Mouse (Mus musculus) liver, embryonic 11.5 days (tissue): Measurements from ENCODE around the gene Peak1. TPM values are rescaled to one million over a fixed set of nuclear protein-coding genes. Genes with fewer than 3 reads are reported as not detected.
A peak's percentile ranks its signal among the peaks of the same experiment; 100 is the strongest.
"Not testable (repeated sequence)": the region's sequence is repeated elsewhere in the genome, so short reads cannot be mapped to it uniquely, and the experiment has no call there.

Experiments used
- ATAC-seq: fragments of 200-750 bp; cut with Nextera tagmentation; replicated peaks from 2 replicates; pipeline ENCODE4 v1.8.0; 2017; ENCODE audit warnings: moderate number of reproducible peaks, mild to moderate bottlenecking, moderate TSS enrichment, moderate library complexity; ENCODE audit not compliant: low FRiP score
- DNase-seq: peaks from one replicate; pipeline ENCODE4 v3.0.0-alpha.2; 2017; ENCODE audit warnings: low spot score
- H3K27ac ChIP-seq: fragments of 300-500 bp; sonication (generic); 2 replicates; pipeline ENCODE4 v1.5.1; 2014; ENCODE audit warnings: mild to moderate bottlenecking, low read depth, low read length, control low read depth
- H3K27me3 ChIP-seq: fragments of 300-500 bp; sonication (generic); replicated peaks from 2 replicates; pipeline ENCODE4 v1.6.1; 2014; ENCODE audit warnings: low read length, mixed read lengths; ENCODE audit not compliant: control insufficient read depth, insufficient read depth
- H3K36me3 ChIP-seq: fragments of 300-500 bp; sonication (generic); 2 replicates; pipeline ENCODE4 v1.6.1; 2014; ENCODE audit warnings: mild to moderate bottlenecking, low read length, moderate library complexity, mixed read lengths; ENCODE audit not compliant: control insufficient read depth, insufficient read depth
- H3K4me1 ChIP-seq: fragments of 300-500 bp; sonication (generic); replicated peaks from 2 replicates; pipeline ENCODE4 v1.6.1; 2014; ENCODE audit warnings: low read length, mixed read lengths; ENCODE audit not compliant: control insufficient read depth, insufficient read depth
- H3K4me2 ChIP-seq: fragments of 300-500 bp; sonication (generic); 2 replicates; pipeline ENCODE4 v1.6.1; 2014; ENCODE audit warnings: mild to moderate bottlenecking, control low read depth, moderate library complexity
- H3K4me3 ChIP-seq: fragments of 300-500 bp; sonication (generic); 2 replicates; pipeline ENCODE4 v1.5.1; 2014; ENCODE audit warnings: low read depth, low read length, control low read depth
- H3K9ac ChIP-seq: fragments of 300-500 bp; sonication (generic); 2 replicates; pipeline ENCODE4 v1.6.1; 2014; ENCODE audit warnings: low read depth, low read length, control low read depth
- H3K9me3 ChIP-seq: fragments of 300-500 bp; sonication (generic); 2 replicates; pipeline ENCODE4 v1.6.1; 2016; ENCODE audit warnings: low read length, inconsistent platforms, mixed read lengths; ENCODE audit not compliant: control insufficient read depth
- WGBS: fragments of 180-500 bp; shearing (Covaris S2); extraction: QIAGEN DNeasy Blood & Tissue Kit; methylation state at CpG from one replicate; pipeline ENCODE4 v1.1.7; 2014; 5-methylcytosine and 5-hydroxymethylcytosine counted together
- polyA plus RNA-seq: library from polyadenylated mRNA; unstranded; fragments of >200 nt; fragmentation: Nextera tagmentation; extraction: Ambion mirVana; gene quantifications from 2 replicates; pipeline ENCODE4 v1.2.1, GENCODE M21; 2014

Gene Peak1
- polyA plus RNA-seq, 1 experiment from 2014 or later: 10.0 TPM

GRCm38 (mm10) chr9:56235281-56235680, 182.6 kb downstream of the Peak1 start:
- Histone ChIP-seq H3K27me3 (no peaks in the 10 kb centered on the region), H3K4me3 (no peak overlapping the region), H3K27ac (no peak overlapping the region), H3K9ac (no peak overlapping the region), H3K4me2 (no peak overlapping the region), H3K36me3 (no peaks in the 10 kb centered on the region), H3K4me1 (no peaks in the 10 kb centered on the region), H3K9me3 (no peaks in the 10 kb centered on the region)
- ATAC-seq (no peak), DNase-seq (no peak)
- 79% methylated on average over 5 of the region's 5 CpGs for WGBS

DNA sequence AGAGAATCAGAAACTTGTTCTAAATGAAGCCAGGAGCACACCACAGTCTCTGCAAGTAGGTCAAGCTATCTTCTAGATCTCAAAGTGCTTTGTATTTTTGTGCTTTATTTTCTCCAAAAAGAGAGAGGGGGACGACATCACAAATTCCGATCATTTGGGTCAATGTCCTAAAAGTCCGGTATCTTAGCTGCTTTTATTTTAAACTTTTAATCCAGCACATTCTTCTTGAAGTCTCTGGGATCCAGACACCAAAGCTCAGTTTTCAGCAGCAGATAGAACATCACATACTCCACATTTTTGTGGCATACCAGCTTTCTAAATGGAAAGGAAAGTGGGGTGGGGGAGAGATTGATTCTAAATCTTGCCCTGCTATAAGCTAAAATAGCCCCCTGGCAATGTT, 183.3 kb downstream of the Peak1 start:
- no peaks in the 10 kb centered on the region for H3K9me3 ChIP-seq
- H3K36me3 ChIP-seq: no peaks in the 10 kb centered on the region
- H3K4me1 ChIP-seq: no peaks in the 10 kb centered on the region
- no peak overlapping the region for H3K9ac ChIP-seq
- DNase-seq (no peak), ATAC-seq (no peak)
- 80% methylated on average over 3 of the region's 3 CpGs for WGBS
- no peak overlapping the region for H3K4me2 ChIP-seq
- H3K27ac ChIP-seq: no peak overlapping the region
- no peaks in the 10 kb centered on the region for H3K27me3 ChIP-seq
- no peak overlapping the region for H3K4me3 ChIP-seq

DNA sequence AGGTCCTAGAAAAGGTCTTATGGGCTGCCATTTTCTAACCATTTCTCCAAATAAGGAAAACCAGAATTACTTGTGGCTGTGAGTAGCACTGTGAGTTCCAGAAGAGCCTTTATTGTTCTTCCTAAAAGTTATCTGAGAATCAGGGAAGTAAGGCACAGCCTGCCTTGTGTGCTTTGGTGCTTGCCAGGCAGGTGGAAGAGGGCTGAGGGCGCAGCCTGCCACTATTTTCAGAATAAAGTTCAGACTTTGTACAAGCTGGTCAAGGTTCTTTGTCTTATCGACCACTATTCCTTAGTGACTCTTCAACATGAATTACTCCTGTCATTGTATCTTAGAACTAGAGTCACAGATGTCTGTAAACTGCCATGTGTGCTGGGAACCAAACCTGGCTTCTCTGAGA, 184.6 kb downstream of the Peak1 start:
- no peak for ATAC-seq
- Histone ChIP-seq H3K4me1 (no peaks in the 10 kb centered on the region), H3K9ac (no peak overlapping the region), H3K4me2 (no peak overlapping the region), H3K4me3 (no peak overlapping the region), H3K27me3 (no peaks in the 10 kb centered on the region), H3K36me3 (no peaks in the 10 kb centered on the region), H3K27ac (no peak overlapping the region), H3K9me3 (no peaks in the 10 kb centered on the region)
- DNase-seq: no peak
- WGBS: 85% methylated on average over 2 of the region's 2 CpGs

- ATAC-seq: no peak
- Histone ChIP-seq H3K4me3 (no peak overlapping the region), H3K36me3 (no peaks in the 10 kb centered on the region), H3K4me1 (no peaks in the 10 kb centered on the region), H3K9ac (no peak overlapping the region), H3K27ac (no peak overlapping the region), H3K27me3 (no peaks in the 10 kb centered on the region), H3K4me2 (no peak overlapping the region), H3K9me3 (no peaks in the 10 kb centered on the region)
- DNase-seq: no peak
These were observed 187.0 kb downstream of the Peak1 start for GRCm38 (mm10) chr9:56230906-56231305.

- Histone ChIP-seq H3K4me1 (no peaks in the 10 kb centered on the region), H3K27ac (no peak overlapping the region), H3K9me3 (no peaks in the 10 kb centered on the region), H3K9ac (no peak overlapping the region), H3K27me3 (no peaks in the 10 kb centered on the region), H3K4me3 (no peak overlapping the region), H3K36me3 (no peaks in the 10 kb centered on the region; the same call in 1 of the 2 replicates), H3K4me2 (no peak overlapping the region)
- 88% methylated on average over 7 of the region's 7 CpGs for WGBS
- DNase-seq (no peak), ATAC-seq (no peak)
These were observed 190.2 kb downstream of the Peak1 start for GRCm38 (mm10) chr9:56227626-56228025.

GRCm38 (mm10) chr9:56223429-56224051, 194.3 kb downstream of the Peak1 start:
- not testable (repeated sequence) for H3K4me1 ChIP-seq, DNase-seq, H3K9me3 ChIP-seq, H3K4me3 ChIP-seq, H3K27ac ChIP-seq, H3K36me3 ChIP-seq, H3K27me3 ChIP-seq, H3K4me2 ChIP-seq, H3K9ac ChIP-seq
- ATAC-seq: peak; percentile 100
- WGBS: 51% methylated on average over 35 of the region's 45 CpGs

DNA sequence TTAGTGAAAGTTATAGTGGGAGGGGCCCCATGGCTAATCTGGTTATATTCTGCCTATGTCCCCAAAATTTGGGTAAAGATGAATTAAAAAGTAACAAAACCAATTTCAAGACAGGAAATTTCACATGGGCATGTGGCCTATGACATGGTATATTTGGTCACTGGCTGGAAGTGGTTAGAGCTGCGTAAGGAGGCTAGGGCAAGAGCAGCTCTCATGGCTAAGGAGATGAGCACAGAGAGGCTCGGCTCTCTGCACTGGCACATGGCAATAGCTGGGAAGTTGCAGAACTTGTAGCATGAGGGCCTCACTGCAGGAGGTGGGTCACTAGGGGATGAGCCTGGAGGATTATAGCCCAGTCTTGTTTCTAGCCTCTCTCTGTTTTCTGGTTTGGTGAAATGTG, 199.0 kb downstream of the Peak1 start:
- WGBS: 81% methylated on average over 2 of the region's 2 CpGs

GRCm38 (mm10) chr9:56218043-56218442, 199.8 kb downstream of the Peak1 start:
- no peak overlapping the region for H3K4me3 ChIP-seq
- H3K4me2 ChIP-seq: no peak overlapping the region
- H3K9ac ChIP-seq: no peak overlapping the region
- no peaks in the 10 kb centered on the region for H3K27me3 ChIP-seq
- DNase-seq (no peak), ATAC-seq (no peak)
- H3K27ac ChIP-seq: no peak overlapping the region
- no peaks in the 10 kb centered on the region for H3K36me3 ChIP-seq
- no peaks in the 10 kb centered on the region for H3K9me3 ChIP-seq
- 85% methylated on average over 2 of the region's 2 CpGs for WGBS
- H3K4me1 ChIP-seq: no peaks in the 10 kb centered on the region; the same call in 1 of the 2 replicates

More for the DNA sequence above, 199.0 kb downstream of the Peak1 start:
- Histone ChIP-seq H3K36me3 (no peaks in the 10 kb centered on the region), H3K27me3 (no peaks in the 10 kb centered on the region), H3K4me1 (no peaks in the 10 kb centered on the region; the same call in 1 of the 2 replicates), H3K9ac (no peak overlapping the region), H3K9me3 (no peaks in the 10 kb centered on the region), H3K4me3 (no peak overlapping the region), H3K27ac (no peak overlapping the region), H3K4me2 (no peak overlapping the region)
- DNase-seq: no peak
- ATAC-seq: no peak

DNA sequence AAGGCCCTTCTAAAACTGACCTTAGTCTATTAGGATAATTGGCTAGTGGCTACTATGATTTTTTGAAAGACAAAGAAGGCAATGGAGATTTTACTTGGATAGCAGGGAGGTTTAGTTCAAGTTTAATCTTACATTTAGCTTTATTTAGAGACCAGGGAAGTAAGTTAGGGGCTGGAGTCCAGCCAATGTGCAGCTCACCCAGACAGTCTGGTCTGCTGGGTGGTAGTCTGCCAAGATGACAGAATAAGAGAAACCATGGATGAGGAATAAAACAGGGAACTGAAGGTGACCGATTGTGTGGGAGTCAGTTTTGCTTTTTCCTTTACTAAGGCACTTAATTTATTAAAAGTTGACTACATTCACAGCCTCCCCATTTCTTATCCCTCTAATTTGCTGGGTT, 200.5 kb downstream of the Peak1 start:
- Histone ChIP-seq H3K27ac (no peak overlapping the region), H3K9ac (no peak overlapping the region), H3K4me1 (no peaks in the 10 kb centered on the region; the same call in 1 of the 2 replicates), H3K36me3 (no peaks in the 10 kb centered on the region), H3K9me3 (no peaks in the 10 kb centered on the region), H3K4me3 (no peak overlapping the region), H3K4me2 (no peak overlapping the region), H3K27me3 (no peaks in the 10 kb centered on the region)
- 94% methylated on average over 1 of the region's 1 CpGs for WGBS
- ATAC-seq (no peak), DNase-seq (no peak)
